Mouse (Mus musculus) intestine, embryonic 16.5 days (tissue): ENCODE measurements around the gene Apob. TPM values are rescaled to one million over a fixed set of nuclear protein-coding genes. Genes with fewer than 3 reads are reported as not detected.

Experiments used
- ATAC-seq: fragments of 200-750 bp; cut with Nextera tagmentation; 2 replicates; pipeline ENCODE4 v1.8.0; 2017; ENCODE audit warnings: moderate TSS enrichment, moderate library complexity
- H3K27ac ChIP-seq: fragments of 300-500 bp; sonication (generic); 2 replicates; pipeline ENCODE4 v1.5.1; 2014; ENCODE audit warnings: mild to moderate bottlenecking, low read length
- H3K27me3 ChIP-seq: fragments of 300-500 bp; sonication (generic); replicated peaks from 2 replicates; pipeline ENCODE4 v1.6.1; 2014; ENCODE audit warnings: low read length, control low read depth, mixed read lengths; ENCODE audit not compliant: control insufficient read depth, insufficient read depth
- H3K36me3 ChIP-seq: fragments of 300-500 bp; sonication (generic); 2 replicates; pipeline ENCODE4 v1.6.1; 2014; ENCODE audit warnings: low read length, control low read depth; ENCODE audit not compliant: control insufficient read depth, insufficient read depth
- H3K4me1 ChIP-seq: fragments of 300-500 bp; sonication (generic); 2 replicates; pipeline ENCODE4 v1.6.1; 2014; ENCODE audit warnings: low read length, control low read depth, mixed read lengths; ENCODE audit not compliant: control insufficient read depth, insufficient read depth
- H3K4me2 ChIP-seq: fragments of 300-500 bp; sonication (generic); 2 replicates; pipeline ENCODE4 v1.6.1; 2014; ENCODE audit warnings: low read depth, low read length, control low read depth
- H3K4me3 ChIP-seq: fragments of 300-500 bp; sonication (generic); 2 replicates; pipeline ENCODE4 v1.5.1; 2014; ENCODE audit warnings: mild to moderate bottlenecking, low read length
- H3K9ac ChIP-seq: fragments of 300-500 bp; sonication (generic); 2 replicates; pipeline ENCODE4 v1.6.1; 2014; ENCODE audit warnings: low read depth, low read length
- H3K9me3 ChIP-seq: fragments of 300-500 bp; sonication (generic); 2 replicates; pipeline ENCODE4 v1.6.1; 2016; ENCODE audit warnings: low read length, control low read depth; ENCODE audit not compliant: control insufficient read depth
- WGBS: fragments of 180-500 bp; shearing (Covaris S2); extraction: QIAGEN DNeasy Blood & Tissue Kit; methylation state at CpG from one replicate; pipeline ENCODE4 v1.1.7; 2014; 5-methylcytosine and 5-hydroxymethylcytosine counted together
- polyA plus RNA-seq: library from polyadenylated mRNA; unstranded; fragments of >200 nt; fragmentation: Nextera tagmentation; extraction: Ambion mirVana; gene quantifications from 2 replicates; pipeline ENCODE4 v1.2.1, GENCODE M21; 2015

Apob gene
- polyA plus RNA-seq = 61.3 and 94.9 TPM in 2 replicates

GRCm38 (mm10) chr12:7977466-7978189 lies at the start of gene Apob:
Gene Apob (plus strand): TSS chr12:7977648.
- peak within 1 kb of the TSS; percentile 55 for H3K27ac ChIP-seq
- H3K4me1 ChIP-seq = no peaks in the 10 kb centered on the region
- H3K9me3 ChIP-seq = no peaks in the 10 kb centered on the region
- peak within 1 kb of the TSS; percentile 42 for H3K4me2 ChIP-seq
- H3K4me3 ChIP-seq = peak within 1 kb of the TSS; percentile 49
- WGBS = 60% methylated on average over 20 of the region's 20 CpGs
- peak; percentile 84 for ATAC-seq
- H3K36me3 ChIP-seq = no peaks in the 10 kb centered on the region
- H3K9ac ChIP-seq = peak within 1 kb of the TSS; percentile 68
- no peaks in the 10 kb centered on the region for H3K27me3 ChIP-seq

GRCm38 (mm10) chr12:7932405-7932920 lies 45.0 kb upstream of the Apob start:
- H3K9me3 ChIP-seq = no peaks in the 10 kb centered on the region
- H3K4me1 ChIP-seq = no peaks in the 10 kb centered on the region
- H3K27me3 ChIP-seq = no peaks in the 10 kb centered on the region
- H3K4me3 ChIP-seq = no peak overlapping the region
- no peaks in the 10 kb centered on the region for H3K36me3 ChIP-seq
- no peak for ATAC-seq
- H3K4me2 ChIP-seq = no peak overlapping the region
- 65% methylated on average over 4 of the region's 4 CpGs for WGBS
- H3K27ac ChIP-seq = no peak overlapping the region
- H3K9ac ChIP-seq = no peak overlapping the region

GRCm38 (mm10) chr12:7950098-7950745 lies 27.2 kb upstream of the Apob start:
- H3K4me1 ChIP-seq = no peaks in the 10 kb centered on the region
- H3K27ac ChIP-seq = peak overlapping the region; percentile 69; the same call in 1 of the 2 replicates
- 57% methylated on average over 9 of the region's 9 CpGs for WGBS
- no peaks in the 10 kb centered on the region for H3K9me3 ChIP-seq
- no peak overlapping the region for H3K9ac ChIP-seq
- no peaks in the 10 kb centered on the region for H3K36me3 ChIP-seq
- no peak overlapping the region for H3K4me3 ChIP-seq
- no peaks in the 10 kb centered on the region for H3K27me3 ChIP-seq
- ATAC-seq = peak; percentile 92
- H3K4me2 ChIP-seq = peak overlapping the region; percentile 24

- Histone ChIP-seq H3K36me3 (no peaks in the 10 kb centered on the region), H3K9ac (no peak overlapping the region), H3K4me1 (peaks cover 4% of the 10 kb centered on the region; the same call in 1 of the 2 replicates), H3K9me3 (no peaks in the 10 kb centered on the region), H3K27ac (no peak overlapping the region), H3K4me2 (no peak overlapping the region), H3K4me3 (no peak overlapping the region), H3K27me3 (no peaks in the 10 kb centered on the region)
- 63% methylated on average over 1 of the region's 1 CpGs for WGBS
- no peak for ATAC-seq
These were observed 18.6 kb upstream of the Apob start for GRCm38 (mm10) chr12:7958851-7959250.

- no peak for ATAC-seq
- WGBS = 81% methylated on average over 6 of the region's 6 CpGs
- Histone ChIP-seq H3K4me1 (peaks cover 4% of the 10 kb centered on the region; the same call in 1 of the 2 replicates), H3K27ac (no peak overlapping the region), H3K4me2 (no peak overlapping the region), H3K9me3 (no peaks in the 10 kb centered on the region), H3K27me3 (no peaks in the 10 kb centered on the region), H3K9ac (no peak overlapping the region), H3K36me3 (no peaks in the 10 kb centered on the region), H3K4me3 (no peak overlapping the region)
These were observed 18.0 kb upstream of the Apob start for GRCm38 (mm10) chr12:7959310-7959918.

- no peak overlapping the region for H3K9ac ChIP-seq
- H3K9me3 ChIP-seq = no peaks in the 10 kb centered on the region
- no peaks in the 10 kb centered on the region for H3K27me3 ChIP-seq
- no peak overlapping the region for H3K4me3 ChIP-seq
- peaks cover 4% of the 10 kb centered on the region; the same call in 1 of the 2 replicates for H3K4me1 ChIP-seq
- H3K36me3 ChIP-seq = no peaks in the 10 kb centered on the region
- 0 out of 2 replicates have a peak overlapping the region, but pooled peaks have one; percentile 18 for H3K27ac ChIP-seq
- H3K4me2 ChIP-seq = peak overlapping the region; percentile 16; the same call in 1 of the 2 replicates
- 48% methylated on average over 5 of the region's 5 CpGs for WGBS
- peak; percentile 63 for ATAC-seq
These were observed 15.0 kb upstream of the Apob start for GRCm38 (mm10) chr12:7962314-7962927.

GRCm38 (mm10) chr12:7967221-7967620 lies 10.2 kb upstream of the Apob start:
- H3K27ac ChIP-seq = no peak overlapping the region
- no peak overlapping the region for H3K9ac ChIP-seq
- H3K9me3 ChIP-seq = no peaks in the 10 kb centered on the region
- no peak overlapping the region for H3K4me3 ChIP-seq
- no peaks in the 10 kb centered on the region for H3K27me3 ChIP-seq
- H3K36me3 ChIP-seq = no peaks in the 10 kb centered on the region
- ATAC-seq = no peak
- H3K4me1 ChIP-seq = peaks cover 4% of the 10 kb centered on the region; the same call in 1 of the 2 replicates
- no peak overlapping the region for H3K4me2 ChIP-seq
- WGBS = 78% methylated on average over 2 of the region's 2 CpGs

GRCm38 (mm10) chr12:7970301-7970700 lies 7.1 kb upstream of the Apob start:
- H3K4me2 ChIP-seq = no peak overlapping the region

GRCm38 (mm10) chr12:7970817-7971216 lies 6.6 kb upstream of the Apob start:
- no peaks in the 10 kb centered on the region for H3K27me3 ChIP-seq
- no peaks in the 10 kb centered on the region for H3K36me3 ChIP-seq
- no peaks in the 10 kb centered on the region for H3K4me1 ChIP-seq
- H3K4me3 ChIP-seq = no peak overlapping the region
- 54% methylated on average over 3 of the region's 3 CpGs for WGBS
- no peaks in the 10 kb centered on the region for H3K9me3 ChIP-seq
- no peak overlapping the region for H3K4me2 ChIP-seq
- no peak for ATAC-seq
- H3K9ac ChIP-seq = no peak overlapping the region
- H3K27ac ChIP-seq = no peak overlapping the region

More at GRCm38 (mm10) chr12:7970301-7970700, 7.1 kb upstream of the Apob start:
- Histone ChIP-seq H3K27me3 (no peaks in the 10 kb centered on the region), H3K36me3 (no peaks in the 10 kb centered on the region), H3K27ac (no peak overlapping the region), H3K9ac (no peak overlapping the region), H3K4me1 (no peaks in the 10 kb centered on the region), H3K9me3 (no peaks in the 10 kb centered on the region), H3K4me3 (no peak overlapping the region)
- ATAC-seq = no peak
- WGBS = 72% methylated on average over 2 of the region's 2 CpGs
